Mouse (Mus musculus) neural tube, embryonic 13.5 days (tissue): Measurements from ENCODE around the gene Marveld2. TPM values are rescaled to one million over a fixed set of nuclear protein-coding genes. Genes with fewer than 3 reads are reported as not detected.

Source experiments
- ATAC-seq: fragments of 200-750 bp; cut with Nextera tagmentation; 2 replicates; pipeline ENCODE4 v1.8.0; 2017; ENCODE audit warnings: low read depth, mild to moderate bottlenecking, moderate TSS enrichment, moderate library complexity
- H3K27ac ChIP-seq: fragments of 300-500 bp; sonication (generic); replicated peaks from 2 replicates; pipeline ENCODE4 v1.5.1; 2015; ENCODE audit warnings: moderate library complexity, mild to moderate bottlenecking, inconsistent platforms
- H3K27me3 ChIP-seq: fragments of 300-500 bp; sonication (generic); 2 replicates; pipeline ENCODE4 v1.6.1; 2015; ENCODE audit warnings: mild to moderate bottlenecking, inconsistent platforms
- H3K36me3 ChIP-seq: fragments of 300-500 bp; sonication (generic); 2 replicates; pipeline ENCODE4 v1.6.1; 2015; ENCODE audit warnings: mild to moderate bottlenecking, inconsistent platforms
- H3K4me1 ChIP-seq: fragments of 300-500 bp; sonication (generic); replicated peaks from 2 replicates; pipeline ENCODE4 v1.6.1; 2015; ENCODE audit warnings: inconsistent platforms
- H3K4me2 ChIP-seq: fragments of 300-500 bp; sonication (generic); 2 replicates; pipeline ENCODE4 v1.6.1; 2015; ENCODE audit warnings: inconsistent platforms, mild to moderate bottlenecking, moderate library complexity
- H3K4me3 ChIP-seq: fragments of 300-500 bp; sonication (generic); 2 replicates; pipeline ENCODE4 v1.5.1; 2015; ENCODE audit warnings: mild to moderate bottlenecking, inconsistent platforms
- H3K9ac ChIP-seq: fragments of 300-500 bp; sonication (generic); 2 replicates; pipeline ENCODE4 v1.6.1; 2015; ENCODE audit warnings: moderate library complexity, mild to moderate bottlenecking, inconsistent platforms
- H3K9me3 ChIP-seq: fragments of 300-500 bp; sonication (generic); 2 replicates; pipeline ENCODE4 v1.6.1; 2016; ENCODE audit warnings: inconsistent platforms
- WGBS: fragments of 180-500 bp; shearing (Covaris S2); methylation state at CpG from one replicate; pipeline ENCODE4 v1.1.7; 2015; 5-methylcytosine and 5-hydroxymethylcytosine counted together
- polyA plus RNA-seq: library from polyadenylated mRNA; unstranded; fragments of >200 nt; fragmentation: Nextera tagmentation; extraction: Ambion mirVana; gene quantifications from 2 replicates; pipeline ENCODE4 v1.2.1, GENCODE M21; 2015

Gene Marveld2
- polyA plus RNA-seq: 2.4 and 2.5 TPM in 2 replicates

- ATAC-seq: peak; percentile 70
- Histone ChIP-seq H3K27ac (no peak within 1 kb of the TSS), H3K4me3 (peak within 1 kb of the TSS; percentile 52), H3K4me1 (peaks cover 9% of the 10 kb centered on the region), H3K9ac (peak within 1 kb of the TSS; percentile 73), H3K9me3 (no peaks in the 10 kb centered on the region), H3K27me3 (peaks cover 25% of the 10 kb centered on the region), H3K4me2 (peak within 1 kb of the TSS; percentile 80), H3K36me3 (peaks cover 40% of the 10 kb centered on the region)
- 2% methylated on average over 73 of the region's 77 CpGs for WGBS
Observed at GRCm38 (mm10) chr13:100616181-100617087, at the start of gene Marveld2. Gene Marveld2, minus strand, starts transcription at chr13:100616971.

DNA sequence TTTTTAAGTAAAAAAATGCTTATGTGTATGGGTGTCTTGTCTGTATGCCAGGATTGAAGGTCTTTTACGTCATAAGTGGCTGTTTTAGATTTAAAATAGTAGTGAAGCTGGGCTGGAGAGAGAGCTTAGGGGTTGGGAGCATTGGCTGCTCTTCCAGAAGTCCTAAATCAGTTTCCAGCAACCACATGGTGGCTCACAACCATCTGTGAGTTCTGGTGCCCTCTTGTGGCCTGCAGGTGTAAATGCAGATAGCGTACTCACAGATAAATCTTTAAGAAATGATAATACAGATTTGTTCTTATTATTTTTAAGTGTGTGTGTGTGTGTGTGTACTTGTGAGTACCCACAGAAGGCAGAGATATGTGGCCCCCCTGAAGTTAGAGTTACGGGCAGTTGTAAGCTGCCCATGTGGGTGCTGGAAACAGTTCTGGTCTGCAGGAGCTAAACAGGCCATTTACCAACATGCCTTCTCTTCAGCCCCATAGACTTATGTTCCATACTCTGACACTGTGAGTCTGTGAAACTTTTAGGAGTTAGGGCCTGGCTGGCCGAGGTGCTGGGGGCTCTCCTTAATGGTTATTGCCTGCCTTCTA is 43.2 kb upstream of the Marveld2 start:
- Histone ChIP-seq H3K4me2 (no peak overlapping the region), H3K27me3 (no peaks in the 10 kb centered on the region), H3K27ac (no peak overlapping the region), H3K9ac (no peak overlapping the region), H3K9me3 (no peaks in the 10 kb centered on the region), H3K4me3 (no peak overlapping the region), H3K4me1 (no peaks in the 10 kb centered on the region), H3K36me3 (peaks cover 33% of the 10 kb centered on the region)
- ATAC-seq: peak; percentile 73; the same call in 1 of the 2 replicates
- 47% methylated on average over 4 of the region's 4 CpGs for WGBS

- no peak overlapping the region for H3K4me3 ChIP-seq
- H3K4me2 ChIP-seq: no peak overlapping the region
- no peaks in the 10 kb centered on the region for H3K27me3 ChIP-seq
- H3K36me3 ChIP-seq: peaks cover 19% of the 10 kb centered on the region
- H3K27ac ChIP-seq: no peak overlapping the region
- H3K9me3 ChIP-seq: no peaks in the 10 kb centered on the region
- no peak for ATAC-seq
- no peaks in the 10 kb centered on the region for H3K4me1 ChIP-seq
- 91% methylated on average over 5 of the region's 5 CpGs for WGBS
- H3K9ac ChIP-seq: no peak overlapping the region
Observed at GRCm38 (mm10) chr13:100658091-100658490, 41.3 kb upstream of the Marveld2 start.

DNA sequence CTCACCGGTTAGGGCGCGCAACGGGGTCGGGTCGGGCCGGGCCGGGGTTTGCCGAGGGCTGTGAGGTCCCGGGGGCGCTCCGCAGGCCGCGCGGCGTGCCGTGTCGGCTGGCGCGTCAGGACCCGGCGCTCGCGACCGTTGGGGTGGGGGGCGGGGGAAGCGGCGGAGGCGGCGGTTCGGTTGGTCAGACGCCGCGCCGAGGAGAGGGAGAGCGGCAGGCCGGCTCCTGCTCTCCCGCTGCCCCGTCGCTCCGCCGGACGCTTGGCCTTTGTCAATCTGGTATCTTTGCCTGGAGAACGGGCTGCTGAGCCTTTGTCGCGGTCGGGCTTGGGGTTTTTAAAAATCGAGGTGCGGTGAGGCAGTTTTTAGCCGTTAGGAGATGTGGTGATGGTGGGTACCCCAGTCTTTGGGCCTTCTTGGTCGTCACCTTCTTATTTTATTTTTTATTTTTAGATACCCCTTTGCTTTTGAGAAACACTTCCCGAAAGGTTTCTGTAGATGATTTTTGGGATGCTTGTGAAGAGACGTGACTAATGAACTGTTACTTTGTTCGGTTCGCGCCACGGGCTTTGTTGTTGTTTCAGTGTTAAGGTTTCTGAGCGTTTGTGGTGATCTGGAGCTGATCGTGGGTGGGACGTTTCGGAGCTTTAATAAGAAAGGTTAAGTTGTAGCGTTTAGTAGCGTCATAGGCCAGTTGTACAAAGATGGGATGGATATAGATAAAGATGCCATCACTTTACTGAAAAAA is 34.8 kb upstream of the Marveld2 start, which contains the start of gene Taf9:
Taf9 (plus strand) TSS at position 141 of the 748 bp plus-strand sequence.
- under 1% methylated on average over 60 of the region's 63 CpGs for WGBS
- peak; percentile 74; the same call in 1 of the 2 replicates for ATAC-seq
- H3K27ac ChIP-seq: peak within 1 kb of the TSS; percentile 97
- peak within 1 kb of the TSS; percentile 93 for H3K4me2 ChIP-seq
- peaks cover 12% of the 10 kb centered on the region for H3K4me1 ChIP-seq
- peak within 1 kb of the TSS; percentile 97 for H3K4me3 ChIP-seq
- H3K9ac ChIP-seq: peak within 1 kb of the TSS; percentile 94
- H3K36me3 ChIP-seq: peaks cover 20% of the 10 kb centered on the region
- no peaks in the 10 kb centered on the region for H3K27me3 ChIP-seq
- no peaks in the 10 kb centered on the region for H3K9me3 ChIP-seq

GRCm38 (mm10) chr13:100650550-100651438 is 34.0 kb upstream of the Marveld2 start, which contains the start of the genes Ak6 and Rad17:
Gene Ak6, plus strand, starts transcription at chr13:100650979.
Gene Rad17, minus strand, starts transcription at chr13:100651051.
- peak within 1 kb of the TSS; percentile 93 for H3K4me2 ChIP-seq
- H3K36me3 ChIP-seq: peaks cover 24% of the 10 kb centered on the region
- H3K27ac ChIP-seq: peak within 1 kb of the TSS; percentile 97
- ATAC-seq: peak; percentile 97
- H3K4me1 ChIP-seq: peaks cover 12% of the 10 kb centered on the region
- peak within 1 kb of the TSS; percentile 97 for H3K4me3 ChIP-seq
- WGBS: under 1% methylated on average over 60 of the region's 73 CpGs
- H3K9ac ChIP-seq: peak within 1 kb of the TSS; percentile 94
- H3K27me3 ChIP-seq: no peaks in the 10 kb centered on the region
- H3K9me3 ChIP-seq: no peaks in the 10 kb centered on the region

- Histone ChIP-seq H3K36me3 (peaks cover 46% of the 10 kb centered on the region), H3K4me2 (no peak overlapping the region), H3K9ac (no peak overlapping the region), H3K27me3 (no peaks in the 10 kb centered on the region), H3K9me3 (no peaks in the 10 kb centered on the region), H3K4me1 (peaks cover 12% of the 10 kb centered on the region), H3K27ac (no peak overlapping the region), H3K4me3 (no peak overlapping the region)
- no peak for ATAC-seq
- 95% methylated on average over 8 of the region's 8 CpGs for WGBS
Observed at GRCm38 (mm10) chr13:100648223-100648622, 31.5 kb upstream of the Marveld2 start.

- Histone ChIP-seq H3K27me3 (no peaks in the 10 kb centered on the region), H3K4me1 (no peaks in the 10 kb centered on the region), H3K36me3 (peaks cover 91% of the 10 kb centered on the region), H3K9ac (no peak overlapping the region), H3K4me2 (no peak overlapping the region), H3K27ac (no peak overlapping the region), H3K4me3 (no peak overlapping the region), H3K9me3 (no peaks in the 10 kb centered on the region)
- WGBS: 95% methylated on average over 4 of the region's 4 CpGs
- no peak for ATAC-seq
Observed at GRCm38 (mm10) chr13:100642471-100643209, 25.9 kb upstream of the Marveld2 start.

DNA sequence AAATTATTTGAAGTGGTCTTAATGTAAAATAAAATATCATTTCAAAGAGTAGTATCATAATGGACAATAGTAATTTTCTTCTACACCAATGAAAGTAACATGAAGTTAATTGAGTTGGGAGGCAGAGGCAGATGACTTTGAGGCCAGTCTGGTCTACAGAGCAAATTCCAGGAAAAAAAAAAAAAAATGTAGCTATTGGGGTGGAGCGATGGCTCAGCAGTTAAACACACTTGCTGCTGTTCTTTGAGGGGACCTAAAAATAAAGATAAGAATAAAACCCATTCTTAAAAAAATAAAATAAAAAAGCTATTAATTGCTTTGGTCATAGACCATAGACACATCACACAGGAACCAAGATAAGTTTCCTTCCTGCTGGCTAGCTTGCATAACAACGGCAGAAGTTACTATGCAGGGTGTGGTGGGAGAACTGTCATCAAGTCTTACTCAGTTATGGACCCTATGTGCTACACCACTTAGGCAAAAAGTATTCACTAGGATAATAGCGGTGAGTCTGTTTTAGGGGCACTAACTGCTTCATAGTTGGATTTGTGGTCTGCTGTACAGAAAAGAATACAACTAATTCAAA is 17.4 kb upstream of the Marveld2 start:
- Histone ChIP-seq H3K27me3 (no peaks in the 10 kb centered on the region), H3K4me2 (no peak overlapping the region), H3K9me3 (no peaks in the 10 kb centered on the region), H3K36me3 (peaks cover 77% of the 10 kb centered on the region), H3K4me1 (no peaks in the 10 kb centered on the region), H3K4me3 (no peak overlapping the region), H3K27ac (no peak overlapping the region), H3K9ac (no peak overlapping the region)
- WGBS: 95% methylated on average over 3 of the region's 3 CpGs
- no peak for ATAC-seq

- Histone ChIP-seq H3K4me2 (no peak overlapping the region), H3K4me1 (no peaks in the 10 kb centered on the region), H3K4me3 (no peak overlapping the region), H3K9ac (no peak overlapping the region), H3K36me3 (peaks cover 81% of the 10 kb centered on the region), H3K27ac (no peak overlapping the region), H3K9me3 (no peaks in the 10 kb centered on the region), H3K27me3 (peaks cover 15% of the 10 kb centered on the region)
- no peak for ATAC-seq
- WGBS: 85% methylated on average over 4 of the region's 4 CpGs
Observed at GRCm38 (mm10) chr13:100622241-100622640, 5.5 kb upstream of the Marveld2 start.

DNA sequence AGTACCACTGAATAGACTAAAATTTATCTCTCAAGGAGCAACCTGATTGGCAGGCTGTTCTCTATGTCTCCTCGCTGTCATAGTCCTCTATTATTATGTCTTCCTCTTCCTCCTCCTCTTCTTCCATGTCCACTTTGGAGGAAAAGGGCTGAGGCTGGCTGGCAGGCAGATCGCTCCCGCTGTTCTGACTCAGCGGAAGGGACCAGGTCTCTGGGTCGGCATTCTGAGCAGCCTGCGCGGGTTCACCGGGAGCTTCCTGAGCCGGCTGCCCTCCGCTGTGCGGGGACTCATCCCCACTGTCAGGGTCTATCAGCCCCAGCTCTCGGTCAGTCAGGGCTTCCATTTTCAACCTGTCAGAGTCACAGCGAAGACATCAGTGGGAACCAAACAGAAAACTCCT is 812 bp upstream of the Marveld2 start:
- no peak overlapping the region for H3K9ac ChIP-seq
- peaks cover 46% of the 10 kb centered on the region for H3K36me3 ChIP-seq
- 78% methylated on average over 13 of the region's 13 CpGs for whole genome bisulfite sequencing
- H3K4me2 ChIP-seq: no peak overlapping the region
- peaks cover 9% of the 10 kb centered on the region for H3K4me1 ChIP-seq
- H3K27me3 ChIP-seq: peaks cover 25% of the 10 kb centered on the region
- no peaks in the 10 kb centered on the region for H3K9me3 ChIP-seq
- H3K27ac ChIP-seq: no peak overlapping the region
- no peak overlapping the region for H3K4me3 ChIP-seq
- no peak for ATAC-seq
